Mouse (Mus musculus): ENCODE measurements at regions not wholly inside any gene's neighbourhood (a gene's known extent, or its start where the extent isn't known, plus 50 kb on each side); places are given as distances from the start of the nearest gene placed in this dataset.
A peak's percentile ranks its signal among the peaks of the same experiment; 100 is the strongest.
"Not testable (repeated sequence)": the region's sequence is repeated elsewhere in the genome, so short reads cannot be mapped to it uniquely, and the experiment has no call there.

GRCm38 (mm10) chr13:97337296-97337731, 96.4 kb downstream of the Enc1 start:
- DNase-seq (ENCODE audit: low spot score) = peak; percentile 24
- intact Hi-C loops (cut with DNase I) = loop anchor here (5.0 kb wide), 1 partner anchor 210 kb away; no protein-coding TSS in a partner anchor

GRCm38 (mm10) chr13:97333801-97334534, 93.1 kb downstream of the Enc1 start:
- intact Hi-C loops (cut with DNase I) = no loop called here
- DNase-seq (ENCODE audit: low spot score) = no peak

GRCm38 (mm10) chr13:97331072-97331471, 90.2 kb downstream of the Enc1 start:
- intact Hi-C loops (cut with DNase I) = no loop called here
- no peak for DNase-seq (ENCODE audit: low spot score)

- DNase-seq (ENCODE audit: low spot score); intact Hi-C loops (cut with DNase I): not testable (repeated sequence)
Measured at GRCm38 (mm10) chr13:97321307-97321706, 80.4 kb downstream of the Enc1 start.

GRCm38 (mm10) chr13:97320756-97321155, 79.9 kb downstream of the Enc1 start:
- DNase-seq (ENCODE audit: low spot score) = no peak
- intact Hi-C loops (cut with DNase I) = no loop called here

- no peak for DNase-seq (ENCODE audit: low spot score)
- intact Hi-C loops (cut with DNase I) = no loop called here
Measured at GRCm38 (mm10) chr13:97320298-97320697, 79.4 kb downstream of the Enc1 start.

- DNase-seq (ENCODE audit: low spot score) = no peak
Measured at GRCm38 (mm10) chr13:97317633-97318032, 76.7 kb downstream of the Enc1 start.

GRCm38 (mm10) chr13:97312420-97313370, 71.8 kb downstream of the Enc1 start:
- DNase-seq (ENCODE audit: low spot score) = no peak
- intact Hi-C loops (cut with DNase I) = no loop called here

More at GRCm38 (mm10) chr13:97317633-97318032, 76.7 kb downstream of the Enc1 start:
- intact Hi-C loops (cut with DNase I) = no loop called here

GRCm38 (mm10) chr13:97311340-97311739, 70.4 kb downstream of the Enc1 start:
- DNase-seq (ENCODE audit: low spot score) = no peak

GRCm38 (mm10) chr13:97310855-97311189, 69.9 kb downstream of the Enc1 start:
- intact Hi-C loops (cut with DNase I) = no loop called here
- DNase-seq (ENCODE audit: low spot score) = no peak

More at GRCm38 (mm10) chr13:97311340-97311739, 70.4 kb downstream of the Enc1 start:
- intact Hi-C loops (cut with DNase I) = no loop called here

- peak; percentile 5 for DNase-seq (ENCODE audit: low spot score)
- intact Hi-C loops (cut with DNase I) = no loop called here
Measured at GRCm38 (mm10) chr13:97310186-97310854, 69.4 kb downstream of the Enc1 start.

- DNase-seq (ENCODE audit: low spot score) = no peak
- intact Hi-C loops (cut with DNase I) = no loop called here
Measured at GRCm38 (mm10) chr13:97309411-97309810, 68.5 kb downstream of the Enc1 start.

- DNase-seq (ENCODE audit: low spot score) = no peak
- intact Hi-C loops (cut with DNase I) = no loop called here
Measured at GRCm38 (mm10) chr13:97308431-97308830, 67.5 kb downstream of the Enc1 start.

Measured in heart, postnatal 25 days (tissue).